Mouse (Mus musculus): Measurements from ENCODE around the gene Gxylt2.

Gene Gxylt2

GRCm38 (mm10) chr6:100704574-100705365, at the start of gene Gxylt2:
Gxylt2 (plus strand) TSS chr6:100704734.
- DNase-seq (ENCODE audit: low read depth, low spot score) = no peak

GRCm38 (mm10) chr6:100660395-100660794, 44.1 kb upstream of the Gxylt2 start:
- no peak for DNase-seq (ENCODE audit: low read depth, low spot score)

- DNase-seq (ENCODE audit: low read depth, low spot score) = no peak
Measured at GRCm38 (mm10) chr6:100662224-100662623, 42.3 kb upstream of the Gxylt2 start.

- DNase-seq (ENCODE audit: low read depth, low spot score) = peak; percentile 19
Measured at GRCm38 (mm10) chr6:100667644-100668043, 36.9 kb upstream of the Gxylt2 start.

GRCm38 (mm10) chr6:100668858-100669257, 35.7 kb upstream of the Gxylt2 start:
- DNase-seq (ENCODE audit: low read depth, low spot score) = no peak

GRCm38 (mm10) chr6:100670370-100670841, 34.1 kb upstream of the Gxylt2 start:
- DNase-seq (ENCODE audit: low read depth, low spot score) = peak; percentile 75

GRCm38 (mm10) chr6:100670880-100671344, 33.6 kb upstream of the Gxylt2 start, which contains the start of gene Shq1:
Shq1 (minus strand) TSS chr6:100671157.
- DNase-seq (ENCODE audit: low read depth, low spot score) = peak; percentile 90

- no peak for DNase-seq (ENCODE audit: low read depth, low spot score)
Measured at GRCm38 (mm10) chr6:100671401-100671800, 33.1 kb upstream of the Gxylt2 start.

GRCm38 (mm10) chr6:100674974-100675373, 29.6 kb upstream of the Gxylt2 start:
- peak; percentile 67 for DNase-seq (ENCODE audit: low read depth, low spot score)

GRCm38 (mm10) chr6:100676461-100676860, 28.1 kb upstream of the Gxylt2 start:
- DNase-seq (ENCODE audit: low read depth, low spot score) = no peak

- DNase-seq (ENCODE audit: low read depth, low spot score) = no peak
Measured at GRCm38 (mm10) chr6:100678636-100679035, 25.9 kb upstream of the Gxylt2 start.

GRCm38 (mm10) chr6:100686341-100686740, 18.2 kb upstream of the Gxylt2 start:
- DNase-seq (ENCODE audit: low read depth, low spot score) = no peak

- no peak for DNase-seq (ENCODE audit: low read depth, low spot score)
Measured at GRCm38 (mm10) chr6:100699986-100700385, 4.5 kb upstream of the Gxylt2 start.

- DNase-seq (ENCODE audit: low read depth, low spot score) = no peak
Measured at GRCm38 (mm10) chr6:100700774-100701173, 3.8 kb upstream of the Gxylt2 start.

- DNase-seq (ENCODE audit: low read depth, low spot score) = no peak
Measured at GRCm38 (mm10) chr6:100704197-100704573, 349 bp upstream of the Gxylt2 start.

GRCm38 (mm10) chr6:100705366-100705811, 855 bp downstream of the Gxylt2 start:
- no peak for DNase-seq (ENCODE audit: low read depth, low spot score)

- no peak for DNase-seq (ENCODE audit: low read depth, low spot score)
Measured at GRCm38 (mm10) chr6:100706861-100707260, 2.3 kb downstream of the Gxylt2 start.

GRCm38 (mm10) chr6:100707557-100707956, 3.0 kb downstream of the Gxylt2 start:
- DNase-seq (ENCODE audit: low read depth, low spot score) = no peak

GRCm38 (mm10) chr6:100708248-100708647, 3.7 kb downstream of the Gxylt2 start:
- no peak for DNase-seq (ENCODE audit: low read depth, low spot score)

GRCm38 (mm10) chr6:100708996-100709395, 4.5 kb downstream of the Gxylt2 start:
- no peak for DNase-seq (ENCODE audit: low read depth, low spot score)

GRCm38 (mm10) chr6:100709483-100709882, 4.9 kb downstream of the Gxylt2 start:
- peak; percentile 20 for DNase-seq (ENCODE audit: low read depth, low spot score)

GRCm38 (mm10) chr6:100710170-100710569, 5.6 kb downstream of the Gxylt2 start:
- peak; percentile 66 for DNase-seq (ENCODE audit: low read depth, low spot score)

GRCm38 (mm10) chr6:100710866-100711265, 6.3 kb downstream of the Gxylt2 start:
- DNase-seq (ENCODE audit: low read depth, low spot score) = no peak
